Mouse (Mus musculus) hindbrain, embryonic 14.5 days (tissue): ENCODE data around the gene Npb. TPM values are rescaled to one million over a fixed set of nuclear protein-coding genes. Genes with fewer than 3 reads are reported as not detected.
"Not testable (repeated sequence)": the region's sequence is repeated elsewhere in the genome, so short reads cannot be mapped to it uniquely, and the experiment has no call there.

ENCODE experiments used
- ATAC-seq: fragments of 200-750 bp; cut with Nextera tagmentation; 2 replicates; pipeline ENCODE4 v1.8.0; 2017; ENCODE audit warnings: moderate number of reproducible peaks, mild to moderate bottlenecking, moderate TSS enrichment, moderate library complexity; ENCODE audit not compliant: low FRiP score
- DNase-seq: peaks from one replicate; pipeline ENCODE4 v3.0.0-alpha.2; 2015; ENCODE audit warnings: low spot score
- H3K27ac ChIP-seq: fragments of 300-500 bp; sonication (generic); 2 replicates; pipeline ENCODE4 v1.5.1; 2014; ENCODE audit warnings: mild to moderate bottlenecking, moderate library complexity
- H3K27me3 ChIP-seq: fragments of 300-500 bp; sonication (generic); 2 replicates; pipeline ENCODE4 v1.6.1; 2014; ENCODE audit warnings: mild to moderate bottlenecking, low read length, mixed read lengths; ENCODE audit not compliant: control insufficient read depth, insufficient read depth
- H3K36me3 ChIP-seq: fragments of 300-500 bp; sonication (generic); replicated peaks from 2 replicates; pipeline ENCODE4 v1.6.1; 2014; ENCODE audit not compliant: control insufficient read depth, insufficient read depth
- H3K4me1 ChIP-seq: fragments of 300-500 bp; sonication (generic); replicated peaks from 2 replicates; pipeline ENCODE4 v1.6.1; 2014; ENCODE audit warnings: antibody characterized with exemption, low read length, mixed read lengths; ENCODE audit not compliant: control insufficient read depth, insufficient read depth
- H3K4me2 ChIP-seq: fragments of 300-500 bp; sonication (generic); replicated peaks from 2 replicates; pipeline ENCODE4 v1.6.1; 2014; ENCODE audit warnings: mild to moderate bottlenecking, moderate library complexity
- H3K4me3 ChIP-seq: fragments of 300-500 bp; sonication (generic); replicated peaks from 2 replicates; pipeline ENCODE4 v1.5.1; 2014; ENCODE audit warnings: mild to moderate bottlenecking, low read length
- H3K9ac ChIP-seq: fragments of 300-500 bp; sonication (generic); 2 replicates; pipeline ENCODE4 v1.6.1; 2014
- H3K9me3 ChIP-seq: fragments of 300-500 bp; sonication (generic); 2 replicates; pipeline ENCODE4 v1.6.1; 2016; ENCODE audit warnings: low read length; ENCODE audit not compliant: control insufficient read depth
- WGBS: fragments of 180-500 bp; shearing (Covaris S2); extraction: QIAGEN DNeasy Blood & Tissue Kit; methylation state at CpG from one replicate; pipeline ENCODE4 v1.1.7; 2014; 5-methylcytosine and 5-hydroxymethylcytosine counted together
- polyA plus RNA-seq: library from polyadenylated mRNA; unstranded; fragments of >200 nt; fragmentation: Nextera tagmentation; extraction: Ambion mirVana; gene quantifications from 2 replicates; pipeline ENCODE4 v1.2.1, GENCODE M21; 2014

The Npb gene
- polyA plus RNA-seq, 1 experiment from 2014 or later = 0.83 TPM

GRCm38 (mm10) chr11:120578694-120579243 lies 29.5 kb upstream of the Npb start:
- no peak overlapping the region for H3K4me3 ChIP-seq
- H3K27me3 ChIP-seq = no peaks in the 10 kb centered on the region
- no peak overlapping the region for H3K4me2 ChIP-seq
- H3K9me3 ChIP-seq = no peaks in the 10 kb centered on the region
- DNase-seq (no peak), ATAC-seq (no peak)
- 81% methylated on average over 11 of the region's 11 CpGs for WGBS
- peaks cover 26% of the 10 kb centered on the region for H3K4me1 ChIP-seq
- H3K9ac ChIP-seq = 0 out of 2 replicates have a peak overlapping the region, but pooled peaks have one; percentile 1
- peaks cover 34% of the 10 kb centered on the region for H3K36me3 ChIP-seq
- H3K27ac ChIP-seq = no peak overlapping the region

- peak overlapping the region; percentile 91 for H3K4me2 ChIP-seq
- H3K27me3 ChIP-seq = no peaks in the 10 kb centered on the region
- 67% methylated on average over 15 of the region's 15 CpGs for WGBS
- ATAC-seq (no peak), DNase-seq (peak; percentile 86)
- H3K9ac ChIP-seq = peak overlapping the region; percentile 80
- no peaks in the 10 kb centered on the region for H3K9me3 ChIP-seq
- H3K36me3 ChIP-seq = peaks cover 37% of the 10 kb centered on the region
- peak overlapping the region; percentile 87 for H3K4me3 ChIP-seq
- no peak overlapping the region for H3K27ac ChIP-seq
- peaks cover 19% of the 10 kb centered on the region for H3K4me1 ChIP-seq
Observed at GRCm38 (mm10) chr11:120579316-120580107, 28.8 kb upstream of the Npb start.

DNA sequence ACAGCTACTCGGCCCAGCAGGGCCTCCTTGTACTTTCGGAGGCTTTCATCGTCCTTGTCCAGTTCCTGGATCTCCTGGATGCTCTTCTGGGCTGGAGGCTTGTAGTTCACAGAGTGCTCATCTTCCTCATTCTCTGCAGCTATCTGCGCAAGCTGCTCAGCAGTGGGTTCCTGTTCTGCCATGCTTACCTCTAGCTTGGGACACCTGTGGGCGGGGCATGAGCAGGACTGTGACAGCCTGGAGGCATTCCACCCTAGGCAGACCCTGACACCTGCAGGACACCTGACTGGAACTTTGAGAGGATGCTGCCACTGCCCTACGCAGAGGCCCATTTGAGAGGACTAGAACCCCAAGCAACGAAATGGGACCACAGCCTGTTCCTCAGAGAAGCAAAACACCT lies 28.1 kb upstream of the Npb start:
- Histone ChIP-seq H3K27ac (peak overlapping the region; percentile 94), H3K4me1 (peaks cover 18% of the 10 kb centered on the region), H3K9me3 (no peaks in the 10 kb centered on the region), H3K36me3 (peaks cover 41% of the 10 kb centered on the region), H3K27me3 (no peaks in the 10 kb centered on the region), H3K9ac (peak overlapping the region; percentile 80), H3K4me2 (peak overlapping the region; percentile 91), H3K4me3 (peak overlapping the region; percentile 87)
- DNase-seq = no peak
- ATAC-seq = no peak
- WGBS = 67% methylated on average over 7 of the region's 7 CpGs

- H3K27ac ChIP-seq = peak overlapping the region; percentile 94
- ATAC-seq = peak; percentile 13; the same call in 1 of the 2 replicates
- WGBS = under 1% methylated on average over 32 of the region's 44 CpGs
- H3K27me3 ChIP-seq = no peaks in the 10 kb centered on the region
- H3K4me2 ChIP-seq = peak overlapping the region; percentile 91
- DNase-seq = peak; percentile 49
- H3K36me3 ChIP-seq = peaks cover 48% of the 10 kb centered on the region
- H3K9me3 ChIP-seq = no peaks in the 10 kb centered on the region
- H3K9ac ChIP-seq = peak overlapping the region; percentile 80
- peaks cover 18% of the 10 kb centered on the region for H3K4me1 ChIP-seq
- peak overlapping the region; percentile 87 for H3K4me3 ChIP-seq
Observed at GRCm38 (mm10) chr11:120580871-120581331, 27.4 kb upstream of the Npb start.

DNA sequence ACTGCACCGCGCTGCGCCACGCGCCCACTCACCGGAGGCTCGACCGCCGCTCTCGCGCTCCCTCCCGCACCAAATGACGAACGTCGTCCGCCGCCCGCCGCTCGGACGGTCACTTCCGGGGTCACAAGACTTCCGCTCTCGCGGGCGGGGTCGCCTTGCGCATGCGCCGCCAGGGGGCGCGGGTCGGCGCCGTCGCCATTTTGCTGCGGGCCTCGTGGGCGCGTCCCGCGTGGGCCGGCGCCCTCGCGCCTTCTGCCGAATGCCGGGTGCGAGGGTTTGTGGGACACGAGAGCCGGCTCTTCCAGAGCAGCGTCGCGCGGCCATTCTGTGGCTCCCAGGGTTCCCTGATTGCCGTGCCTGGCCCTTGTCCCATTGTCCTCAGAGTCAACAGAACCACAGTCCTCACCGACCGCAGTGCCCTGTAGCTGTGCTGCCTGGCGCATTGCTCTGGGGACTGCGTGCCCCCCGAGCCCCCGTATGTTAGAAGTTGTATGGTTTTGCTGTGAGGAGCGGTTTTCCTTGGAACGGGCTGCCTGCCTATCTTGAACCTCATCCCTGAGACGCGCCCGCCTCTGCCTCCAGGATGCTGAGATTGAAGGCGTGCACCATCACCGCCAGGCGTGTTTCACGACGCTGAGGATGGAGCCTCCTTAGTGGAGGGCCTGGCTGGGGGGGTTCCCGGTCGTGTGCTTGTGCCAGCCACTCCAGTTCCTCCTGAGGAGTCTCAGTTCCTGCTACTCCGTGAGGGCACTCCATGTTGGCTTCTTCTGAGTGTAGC lies 26.6 kb upstream of the Npb start, which contains the start of gene Arhgdia:
Gene Arhgdia (minus strand): TSS at position 135 of the 778 bp plus-strand sequence.
- WGBS = 4% methylated on average over 67 of the region's 75 CpGs
- Histone ChIP-seq H3K27ac (peak within 1 kb of the TSS; percentile 94), H3K4me3 (peak within 1 kb of the TSS; percentile 87), H3K9ac (peak within 1 kb of the TSS; percentile 80), H3K36me3 (peaks cover 56% of the 10 kb centered on the region), H3K4me2 (peak within 1 kb of the TSS; percentile 91), H3K9me3 (no peaks in the 10 kb centered on the region), H3K4me1 (peaks cover 18% of the 10 kb centered on the region), H3K27me3 (no peaks in the 10 kb centered on the region)
- DNase-seq = peak; percentile 89
- ATAC-seq = peak; percentile 65

DNA sequence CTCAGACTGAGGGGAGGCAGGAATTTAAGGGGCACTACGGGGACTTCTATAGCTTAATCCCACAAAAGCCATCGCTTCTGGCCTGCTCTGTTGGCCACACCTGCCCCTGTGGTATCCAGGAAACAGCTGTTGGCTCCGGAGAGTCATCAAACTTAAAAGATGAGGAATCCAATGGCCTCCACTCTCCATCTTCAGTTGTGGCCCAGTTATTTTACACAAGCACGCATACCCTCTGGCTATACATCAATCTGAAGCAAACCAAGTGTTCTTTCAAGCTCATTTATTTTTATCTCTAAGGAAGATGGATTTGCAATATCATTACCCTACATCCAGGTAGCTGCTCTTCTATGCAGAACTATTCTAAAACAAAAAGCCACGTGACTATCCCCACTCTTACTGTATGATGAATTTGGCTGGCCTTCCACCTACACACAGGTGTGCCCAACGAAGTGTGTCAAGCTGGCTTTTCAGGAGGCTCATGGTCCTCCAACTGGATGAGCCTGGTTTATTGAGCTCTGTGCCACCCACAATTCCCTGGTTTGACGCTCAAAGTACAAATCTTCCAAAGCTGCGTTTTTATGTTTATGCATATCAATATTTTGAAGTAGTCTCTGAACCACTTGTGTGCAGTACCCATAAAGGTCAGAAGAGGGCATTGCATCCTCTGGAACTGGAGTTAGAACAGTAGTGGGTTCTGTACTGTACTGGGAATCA lies 25.9 kb upstream of the Npb start:
- Histone ChIP-seq H3K4me2 (peak overlapping the region; percentile 91), H3K27me3 (no peaks in the 10 kb centered on the region), H3K4me1 (peaks cover 18% of the 10 kb centered on the region), H3K9me3 (no peaks in the 10 kb centered on the region), H3K4me3 (peak overlapping the region; percentile 87), H3K27ac (peak overlapping the region; percentile 94), H3K36me3 (peaks cover 56% of the 10 kb centered on the region), H3K9ac (peak overlapping the region; percentile 80)
- no peak for ATAC-seq
- peak; percentile 27 for DNase-seq
- WGBS = 69% methylated on average over 8 of the region's 8 CpGs

- not testable (repeated sequence) for ATAC-seq
Observed at GRCm38 (mm10) chr11:120582982-120583293, 25.3 kb upstream of the Npb start.

GRCm38 (mm10) chr11:120583937-120584336 lies 24.3 kb upstream of the Npb start:
- no peak overlapping the region for H3K27ac ChIP-seq
- no peaks in the 10 kb centered on the region for H3K9me3 ChIP-seq
- no peak overlapping the region for H3K9ac ChIP-seq
- no peaks in the 10 kb centered on the region for H3K27me3 ChIP-seq
- WGBS = 97% methylated on average over 1 of the region's 1 CpGs
- H3K4me2 ChIP-seq = no peak overlapping the region
- DNase-seq (no peak), ATAC-seq (no peak)
- H3K36me3 ChIP-seq = peaks cover 56% of the 10 kb centered on the region
- H3K4me3 ChIP-seq = no peak overlapping the region
- H3K4me1 ChIP-seq = peaks cover 18% of the 10 kb centered on the region

More at GRCm38 (mm10) chr11:120582982-120583293, 25.3 kb upstream of the Npb start:
- H3K9ac ChIP-seq, H3K4me3 ChIP-seq, H3K9me3 ChIP-seq, DNase-seq, H3K27me3 ChIP-seq, H3K4me2 ChIP-seq: not testable (repeated sequence)
- Histone ChIP-seq H3K27ac (peak overlapping the region; percentile 94), H3K4me1 (peaks cover 18% of the 10 kb centered on the region), H3K36me3 (peaks cover 56% of the 10 kb centered on the region)
- whole genome bisulfite sequencing = 95% methylated on average over 2 of the region's 2 CpGs
